Mouse (Mus musculus) bone marrow macrophage, adult 2 months (primary cell): ENCODE data around the gene Dscaml1.

Source experiments
- CTCF ChIP-seq: IDR thresholded peaks from 2 replicates; pipeline ENCODE4 v1.5.1; 2012; ENCODE audit warnings: low read depth, mild to moderate bottlenecking, low read length, moderate library complexity
- POLR2A ChIP-seq: IDR thresholded peaks from 2 replicates; pipeline ENCODE4 v1.6.1; 2012; ENCODE audit warnings: mild to moderate bottlenecking, low read depth, low read length, borderline replicate concordance

DNA sequence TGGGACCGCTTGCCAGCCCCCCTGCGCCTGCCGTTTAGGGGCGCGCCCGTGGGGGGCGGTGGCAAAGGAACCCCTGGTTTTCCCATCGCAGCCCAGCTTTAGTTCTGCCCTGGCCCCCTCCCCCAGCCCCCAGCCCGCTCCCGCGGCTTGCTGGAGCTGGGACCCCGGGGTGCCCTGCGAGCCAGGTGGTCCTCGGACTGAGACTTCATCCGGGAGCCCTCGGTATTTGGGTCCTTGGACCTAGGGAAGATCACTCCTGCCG is 4.2 kb downstream of the Dscaml1 start:
- no peak for TF ChIP-seq CTCF
- TF ChIP-seq POLR2A = no peak
